Mouse (Mus musculus): ENCODE results near the gene Dync1i1. TPM values are rescaled to one million over a fixed set of nuclear protein-coding genes. Genes with fewer than 3 reads are reported as not detected.

Dync1i1 gene
- not detected for polyA plus RNA-seq (2014; fragmentation: Illumina TruSeq; extraction: RNeasy Lipid Tissue Mini Kit (QIAGEN cat#74804); ENCODE audit: low read depth, low replicate concordance)

GRCm38 (mm10) chr6:5725611-5726236 lies at the start of gene Dync1i1:
Gene Dync1i1, plus strand, starts transcription at chr6:5725639.

Other genes starting within 250 kb of the Dync1i1 start
- gene Pdk4, start 229.3 kb upstream of the Dync1i1 start, polyA plus RNA-seq (2014; fragmentation: Illumina TruSeq; extraction: RNeasy Lipid Tissue Mini Kit (QIAGEN cat#74804); ENCODE audit: low read depth, low replicate concordance): 28.0 TPM

Data from liver, adult 10 weeks (tissue).